Mouse (Mus musculus) liver, embryonic 14.5 days (tissue): ENCODE measurements around the gene Sgf29. TPM values are rescaled to one million over a fixed set of nuclear protein-coding genes. Genes with fewer than 3 reads are reported as not detected.

ENCODE experiments used
- ATAC-seq: fragments of 200-750 bp; cut with Nextera tagmentation; 2 replicates; pipeline ENCODE4 v1.8.0; 2017; ENCODE audit warnings: moderate number of reproducible peaks, mild to moderate bottlenecking, moderate library complexity; ENCODE audit not compliant: insufficient read depth
- DNase-seq, 3 experiments: peaks; one replicate each; pipeline ENCODE4 v3.0.0-alpha.2; 2012 to 2013; ENCODE audit warnings: low read depth in 3 of 3, low spot score in 3 of 3
- H3K27ac ChIP-seq: fragments of 300-500 bp; sonication (generic); 2 replicates; pipeline ENCODE4 v1.5.1; 2014; ENCODE audit warnings: moderate library complexity, mild to moderate bottlenecking, control low read depth, inconsistent platforms
- H3K27me3 ChIP-seq: fragments of 300-500 bp; sonication (generic); 2 replicates; pipeline ENCODE4 v1.6.1; 2014; ENCODE audit warnings: mild to moderate bottlenecking, low read length, moderate library complexity; ENCODE audit not compliant: control insufficient read depth, insufficient read depth
- H3K36me3 ChIP-seq: fragments of 300-500 bp; sonication (generic); replicated peaks from 2 replicates; pipeline ENCODE4 v1.6.1; 2014; ENCODE audit warnings: low read depth; ENCODE audit not compliant: control insufficient read depth, insufficient read depth
- H3K4me1 ChIP-seq, 2 experiments: fragments of 200-500 bp in 1 of 2; fragments of 300-500 bp in 1 of 2; sonication (generic) in 1 of 2; replicated peaks; 2 replicates each; pipeline ENCODE4 v1.6.1; 2012 to 2014; ENCODE audit warnings: antibody characterized with exemption in 1 of 2, inconsistent platforms in 1 of 2, low read length in 1 of 2; ENCODE audit not compliant: control insufficient read depth in 2 of 2, insufficient read depth in 2 of 2
- H3K4me2 ChIP-seq: fragments of 300-500 bp; sonication (generic); 2 replicates; pipeline ENCODE4 v1.6.1; 2014; ENCODE audit warnings: low read depth, mild to moderate bottlenecking, control low read depth, moderate library complexity
- H3K4me3 ChIP-seq, 2 experiments: fragments of 200-500 bp in 1 of 2; fragments of 300-500 bp in 1 of 2; sonication (generic) in 1 of 2; 2 replicates each; pipeline ENCODE4 v1.5.1; 2012 to 2014; ENCODE audit warnings: low read depth in 2 of 2, low read length in 2 of 2, mild to moderate bottlenecking in 2 of 2, control low read depth in 1 of 2, inconsistent platforms in 1 of 2, moderate library complexity in 1 of 2; ENCODE audit not compliant: insufficient read depth in 1 of 2
- H3K9ac ChIP-seq: fragments of 300-500 bp; sonication (generic); replicated peaks from 2 replicates; pipeline ENCODE4 v1.6.1; 2014; ENCODE audit warnings: mild to moderate bottlenecking, control low read depth, moderate library complexity
- H3K9me3 ChIP-seq: fragments of 300-500 bp; sonication (generic); 2 replicates; pipeline ENCODE4 v1.6.1; 2016; ENCODE audit warnings: low read length, mixed read lengths; ENCODE audit not compliant: control insufficient read depth
- CTCF ChIP-seq: IDR thresholded peaks from 2 replicates; pipeline ENCODE4 v1.5.1; 2016; ENCODE audit warnings: antibody characterized with exemption, low read depth, control low read depth
- EP300 ChIP-seq: IDR thresholded peaks from 2 replicates; pipeline ENCODE4 v1.6.1; 2016; ENCODE audit warnings: antibody characterized with exemption, low read depth
- WGBS: fragments of 180-500 bp; shearing (Covaris S2); extraction: QIAGEN DNeasy Blood & Tissue Kit; methylation state at CpG from one replicate; pipeline ENCODE4 v1.1.7; 2014; ENCODE audit not compliant: insufficient replicate concordance; 5-methylcytosine and 5-hydroxymethylcytosine counted together
- polyA plus RNA-seq, 2 experiments: library from polyadenylated mRNA; depleted of rRNA in 1 of 2; stranded (reverse) in 1 of 2; unstranded in 1 of 2; fragments of >200 nt; fragmentation: Nextera tagmentation in 1 of 2; extraction: Ambion mirVana in 1 of 2; gene quantifications; 2 replicates each; pipeline versions ENCODE4 v1.2.1 to v1.2.3; 2012 to 2014

The Sgf29 gene
- polyA plus RNA-seq, 2 experiments, result 23.6 to 24.7 TPM

GRCm38 (mm10) chr7:126718787-126719337 lies 69.8 kb downstream of the Sgf29 start:
- Histone ChIP-seq H3K27ac (no peak overlapping the region), H3K9ac (no peak overlapping the region), H3K36me3 (no peaks in the 10 kb centered on the region), H3K4me2 (no peak overlapping the region), H3K9me3 (no peaks in the 10 kb centered on the region), H3K4me1 (no peaks in the 10 kb centered on the region), H3K27me3 (no peaks in the 10 kb centered on the region), H3K4me3 (no peak overlapping the region)
- TF ChIP-seq CTCF, result peak; percentile 66
- TF ChIP-seq EP300, result no peak
- WGBS, result 78% methylated on average over 5 of the region's 5 CpGs
- DNase-seq, result no peak
- ATAC-seq, result no peak

DNA sequence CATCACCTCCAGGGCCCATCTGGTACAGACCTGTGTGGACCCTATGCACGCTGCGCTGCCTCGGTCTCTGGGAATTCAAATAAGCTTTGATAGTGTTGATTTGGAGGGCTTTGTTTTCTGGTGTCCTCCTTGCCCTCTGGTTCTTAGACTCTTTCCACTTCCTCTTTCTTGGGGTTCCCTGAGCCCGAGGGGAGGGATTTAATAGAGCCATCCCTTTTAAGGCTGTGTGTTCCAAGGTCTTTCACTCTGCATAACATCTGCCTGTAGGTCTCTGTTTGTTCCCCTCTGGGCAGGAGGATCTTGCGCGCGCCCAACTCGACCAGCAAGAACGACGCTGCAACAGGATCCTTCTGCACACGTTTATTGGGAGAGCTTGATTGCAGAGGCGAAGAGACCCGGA lies 72.5 kb downstream of the Sgf29 start:
- Histone ChIP-seq H3K27ac (no peak overlapping the region), H3K36me3 (no peaks in the 10 kb centered on the region), H3K9me3 (no peaks in the 10 kb centered on the region), H3K9ac (no peak overlapping the region), H3K4me3 (no peak overlapping the region), H3K4me2 (no peak overlapping the region), H3K27me3 (no peaks in the 10 kb centered on the region), H3K4me1 (no peaks in the 10 kb centered on the region)
- no peak for TF ChIP-seq EP300
- no peak for TF ChIP-seq CTCF
- no peak for DNase-seq
- WGBS, result 67% methylated on average over 13 of the region's 13 CpGs
- no peak for ATAC-seq

Other genes with a start within 250 kb of the Sgf29 start
- gene Cd19, start 234.4 kb upstream of the Sgf29 start, polyA plus RNA-seq (2012; rRNA removed), result 0.30 and 0.35 TPM in 2 replicates
- 0.34 and 0.64 TPM in 2 replicates for gene Cd19, start 234.4 kb upstream of the Sgf29 start, polyA plus RNA-seq (2014; fragmentation: Nextera tagmentation; extraction: Ambion mirVana)
- 3.4 and 4.4 TPM in 2 replicates for gene Rabep2, start 220.6 kb upstream of the Sgf29 start, polyA plus RNA-seq (2012; rRNA removed)
- 3.1 and 4.6 TPM in 2 replicates for gene Rabep2, start 220.6 kb upstream of the Sgf29 start, polyA plus RNA-seq (2014; fragmentation: Nextera tagmentation; extraction: Ambion mirVana)
- 0.15 and 0.16 TPM in 2 replicates for gene Atp2a1, start 186.2 kb upstream of the Sgf29 start, polyA plus RNA-seq (2012; rRNA removed)
- 0.10 TPM in 1 of 2 replicates, not detected in the other for gene Atp2a1, start 186.2 kb upstream of the Sgf29 start, polyA plus RNA-seq (2014; fragmentation: Nextera tagmentation; extraction: Ambion mirVana)
- gene Sh2b1, start 173.9 kb upstream of the Sgf29 start, polyA plus RNA-seq (2012; rRNA removed), result 12.4 and 12.9 TPM in 2 replicates
- 8.3 and 9.5 TPM in 2 replicates for gene Sh2b1, start 173.9 kb upstream of the Sgf29 start, polyA plus RNA-seq (2014; fragmentation: Nextera tagmentation; extraction: Ambion mirVana)
- gene Tufm, start 161.9 kb upstream of the Sgf29 start, polyA plus RNA-seq (2012; rRNA removed), result 44.6 and 67.8 TPM in 2 replicates
- 73.2 and 82.9 TPM in 2 replicates for gene Tufm, start 161.9 kb upstream of the Sgf29 start, polyA plus RNA-seq (2014; fragmentation: Nextera tagmentation; extraction: Ambion mirVana)
- 41.3 and 42.9 TPM in 2 replicates for gene Atxn2l, start 145.9 kb upstream of the Sgf29 start, polyA plus RNA-seq (2012; rRNA removed)
- gene Atxn2l, start 145.9 kb upstream of the Sgf29 start, polyA plus RNA-seq (2014; fragmentation: Nextera tagmentation; extraction: Ambion mirVana), result 17.3 and 24.3 TPM in 2 replicates
- 45.7 and 58.0 TPM in 2 replicates for gene Eif3c, start 82.9 kb upstream of the Sgf29 start, polyA plus RNA-seq (2012; rRNA removed)
- gene Eif3c, start 82.9 kb upstream of the Sgf29 start, polyA plus RNA-seq (2014; fragmentation: Nextera tagmentation; extraction: Ambion mirVana), result 94.4 and 96.2 TPM in 2 replicates
- gene Apobr, start 64.4 kb upstream of the Sgf29 start, polyA plus RNA-seq (2012; rRNA removed), result 1.2 and 1.6 TPM in 2 replicates
- 0.69 TPM in 2 replicates for gene Apobr, start 64.4 kb upstream of the Sgf29 start, polyA plus RNA-seq (2014; fragmentation: Nextera tagmentation; extraction: Ambion mirVana)
- gene Cln3, start 63.5 kb upstream of the Sgf29 start, polyA plus RNA-seq (2012; rRNA removed), result 8.4 and 8.8 TPM in 2 replicates
- 7.2 and 9.7 TPM in 2 replicates for gene Cln3, start 63.5 kb upstream of the Sgf29 start, polyA plus RNA-seq (2014; fragmentation: Nextera tagmentation; extraction: Ambion mirVana)
- 0.07 TPM in 1 of 2 replicates, not detected in the other for gene Il27, start 54.4 kb upstream of the Sgf29 start, polyA plus RNA-seq (2012; rRNA removed)
- not detected in 2 replicates for gene Il27, start 54.4 kb upstream of the Sgf29 start, polyA plus RNA-seq (2014; fragmentation: Nextera tagmentation; extraction: Ambion mirVana)
- 1.9 and 2.6 TPM in 2 replicates for gene Nupr1, start 18.4 kb upstream of the Sgf29 start, polyA plus RNA-seq (2012; rRNA removed)
- 1.3 and 3.2 TPM in 2 replicates for gene Nupr1, start 18.4 kb upstream of the Sgf29 start, polyA plus RNA-seq (2014; fragmentation: Nextera tagmentation; extraction: Ambion mirVana)
- gene Sult1a1, start 27.1 kb downstream of the Sgf29 start, polyA plus RNA-seq (2012; rRNA removed), result 4.5 and 6.4 TPM in 2 replicates
- gene Sult1a1, start 27.1 kb downstream of the Sgf29 start, polyA plus RNA-seq (2014; fragmentation: Nextera tagmentation; extraction: Ambion mirVana), result 13.1 and 15.2 TPM in 2 replicates
- gene Bola2, start 46.1 kb downstream of the Sgf29 start, polyA plus RNA-seq (2012; rRNA removed), result 35.8 and 69.8 TPM in 2 replicates
- 97.2 and 111 TPM in 2 replicates for gene Bola2, start 46.1 kb downstream of the Sgf29 start, polyA plus RNA-seq (2014; fragmentation: Nextera tagmentation; extraction: Ambion mirVana)
- 5.7 and 6.3 TPM in 2 replicates for gene Slx1b, start 46.5 kb downstream of the Sgf29 start, polyA plus RNA-seq (2012; rRNA removed)
- 1.8 and 2.0 TPM in 2 replicates for gene Slx1b, start 46.5 kb downstream of the Sgf29 start, polyA plus RNA-seq (2014; fragmentation: Nextera tagmentation; extraction: Ambion mirVana)
- gene Coro1a, start 58.5 kb downstream of the Sgf29 start, polyA plus RNA-seq (2012; rRNA removed), result 48.0 and 52.5 TPM in 2 replicates
- gene Coro1a, start 58.5 kb downstream of the Sgf29 start, polyA plus RNA-seq (2014; fragmentation: Nextera tagmentation; extraction: Ambion mirVana), result 65.6 and 81.5 TPM in 2 replicates
- 35.9 and 39.8 TPM in 2 replicates for gene Mapk3, start 110.3 kb downstream of the Sgf29 start, polyA plus RNA-seq (2012; rRNA removed)
- gene Mapk3, start 110.3 kb downstream of the Sgf29 start, polyA plus RNA-seq (2014; fragmentation: Nextera tagmentation; extraction: Ambion mirVana), result 14.4 and 15.5 TPM in 2 replicates
- gene Gdpd3, start 117.0 kb downstream of the Sgf29 start, polyA plus RNA-seq (2012; rRNA removed), result 1.3 and 2.0 TPM in 2 replicates
- 0.27 and 0.59 TPM in 2 replicates for gene Gdpd3, start 117.0 kb downstream of the Sgf29 start, polyA plus RNA-seq (2014; fragmentation: Nextera tagmentation; extraction: Ambion mirVana)
- gene Ypel3, start 127.6 kb downstream of the Sgf29 start, polyA plus RNA-seq (2012; rRNA removed), result 69.9 and 74.2 TPM in 2 replicates
- gene Ypel3, start 127.6 kb downstream of the Sgf29 start, polyA plus RNA-seq (2014; fragmentation: Nextera tagmentation; extraction: Ambion mirVana), result 76.0 and 83.3 TPM in 2 replicates
- gene Tbx6, start 132.2 kb downstream of the Sgf29 start, polyA plus RNA-seq (2012; rRNA removed), result 1.3 and 1.5 TPM in 2 replicates
- gene Tbx6, start 132.2 kb downstream of the Sgf29 start, polyA plus RNA-seq (2014; fragmentation: Nextera tagmentation; extraction: Ambion mirVana), result 0.43 and 0.47 TPM in 2 replicates
- gene Ppp4c, start 143.2 kb downstream of the Sgf29 start, polyA plus RNA-seq (2012; rRNA removed), result 81.8 and 83.2 TPM in 2 replicates
- 105 and 117 TPM in 2 replicates for gene Ppp4c, start 143.2 kb downstream of the Sgf29 start, polyA plus RNA-seq (2014; fragmentation: Nextera tagmentation; extraction: Ambion mirVana)
- 0.19 and 0.24 TPM in 2 replicates for gene Fam57b, start 148.4 kb downstream of the Sgf29 start, polyA plus RNA-seq (2012; rRNA removed)
- not detected in 2 replicates for gene Fam57b, start 148.4 kb downstream of the Sgf29 start, polyA plus RNA-seq (2014; fragmentation: Nextera tagmentation; extraction: Ambion mirVana)
- gene 4930451I11Rik, start 182.3 kb downstream of the Sgf29 start, polyA plus RNA-seq (2012; rRNA removed), result not detected in 2 replicates
- gene 4930451I11Rik, start 182.3 kb downstream of the Sgf29 start, polyA plus RNA-seq (2014; fragmentation: Nextera tagmentation; extraction: Ambion mirVana), result not detected in 2 replicates
- 0.02 TPM in 1 of 2 replicates, not detected in the other for gene Doc2a, start 198.1 kb downstream of the Sgf29 start, polyA plus RNA-seq (2012; rRNA removed)
- gene Doc2a, start 198.1 kb downstream of the Sgf29 start, polyA plus RNA-seq (2014; fragmentation: Nextera tagmentation; extraction: Ambion mirVana), result 0.18 TPM in 1 of 2 replicates, not detected in the other
- 24.7 and 58.1 TPM in 2 replicates for gene Hirip3, start 212.7 kb downstream of the Sgf29 start, polyA plus RNA-seq (2012; rRNA removed)
- gene Hirip3, start 212.7 kb downstream of the Sgf29 start, polyA plus RNA-seq (2014; fragmentation: Nextera tagmentation; extraction: Ambion mirVana), result 5.2 and 5.6 TPM in 2 replicates
- gene Ino80e, start 213.1 kb downstream of the Sgf29 start, polyA plus RNA-seq (2012; rRNA removed), result 22.7 and 25.1 TPM in 2 replicates
- 36.6 and 40.6 TPM in 2 replicates for gene Ino80e, start 213.1 kb downstream of the Sgf29 start, polyA plus RNA-seq (2014; fragmentation: Nextera tagmentation; extraction: Ambion mirVana)
- 16.2 and 16.3 TPM in 2 replicates for gene Taok2, start 235.4 kb downstream of the Sgf29 start, polyA plus RNA-seq (2012; rRNA removed)
- 6.3 and 7.0 TPM in 2 replicates for gene Taok2, start 235.4 kb downstream of the Sgf29 start, polyA plus RNA-seq (2014; fragmentation: Nextera tagmentation; extraction: Ambion mirVana)